Mouse (Mus musculus) myocyte (in vitro differentiated cells): ENCODE data around the gene Mtmr3. TPM values are rescaled to one million over a fixed set of nuclear protein-coding genes. Genes with fewer than 3 reads are reported as not detected.

ENCODE experiments used
- H3K27me3 ChIP-seq: one replicate; pipeline ENCODE4 v1.6.1; 2011; ENCODE audit not compliant: control insufficient read depth, insufficient read depth, insufficient read length
- H3K36me3 ChIP-seq: one replicate; pipeline ENCODE4 v1.6.1; 2011; ENCODE audit not compliant: control insufficient read depth, insufficient read depth
- H3K4me2 ChIP-seq: one replicate; pipeline ENCODE4 v1.6.1; 2011; ENCODE audit warnings: low read depth, control low read depth
- H3K4me3 ChIP-seq: one replicate; pipeline ENCODE4 v1.5.1; 2011; ENCODE audit warnings: mild to moderate bottlenecking, control low read depth, moderate library complexity
- H3K79me2 ChIP-seq: one replicate; pipeline ENCODE4 v1.6.1; 2011; ENCODE audit not compliant: control insufficient read depth, insufficient read depth
- H3ac ChIP-seq: one replicate; pipeline ENCODE4 v1.6.1; 2011; ENCODE audit not compliant: control insufficient read depth, insufficient read length
- CEBPB ChIP-seq: IDR thresholded peaks from 2 replicates; pipeline ENCODE4 v1.6.1; 2011; ENCODE audit warnings: mild to moderate bottlenecking, moderate library complexity; ENCODE audit not compliant: poor library complexity, insufficient read depth, severe bottlenecking
- E2F4 ChIP-seq: IDR thresholded peaks from one replicate; pipeline ENCODE4 v1.6.1; 2011; ENCODE audit warnings: mild to moderate bottlenecking, control low read depth, moderate library complexity; ENCODE audit not compliant: insufficient read depth
- MAX ChIP-seq: IDR thresholded peaks from one replicate; pipeline ENCODE4 v1.6.1; 2011; ENCODE audit warnings: low read depth, mild to moderate bottlenecking, control low read depth
- MYOD1 ChIP-seq, 3 experiments: IDR thresholded peaks; one replicate each; pipeline ENCODE4 v1.6.1; 2011; ENCODE audit warnings: control low read depth in 2 of 3, low read depth in 2 of 3, mild to moderate bottlenecking in 2 of 3, moderate library complexity in 1 of 3; ENCODE audit not compliant: insufficient read length in 2 of 3, control insufficient read depth in 1 of 3
- MYOG ChIP-seq, 3 experiments: IDR thresholded peaks; one replicate each; pipeline ENCODE4 v1.6.1; 2011; ENCODE audit warnings: control low read depth in 2 of 3, low read depth in 2 of 3, mild to moderate bottlenecking in 2 of 3; ENCODE audit not compliant: insufficient read length in 2 of 3, control insufficient read depth in 1 of 3, insufficient read depth in 1 of 3
- POLR2A ChIP-seq: IDR thresholded peaks from one replicate; pipeline ENCODE4 v1.6.1; 2011; ENCODE audit warnings: low read depth, mild to moderate bottlenecking, control low read depth, moderate library complexity; ENCODE audit not compliant: insufficient read length
- POLR2AphosphoS2 ChIP-seq: IDR thresholded peaks from one replicate; pipeline ENCODE4 v1.6.1; 2011; ENCODE audit warnings: low read depth, control low read depth; ENCODE audit not compliant: insufficient read length
- REST ChIP-seq: IDR thresholded peaks from one replicate; pipeline ENCODE4 v1.6.1; 2011; ENCODE audit warnings: mild to moderate bottlenecking, control low read depth, moderate library complexity; ENCODE audit not compliant: insufficient read depth, insufficient read length
- SRF ChIP-seq: IDR thresholded peaks from one replicate; pipeline ENCODE4 v1.6.1; 2011; ENCODE audit warnings: low read depth; ENCODE audit not compliant: control insufficient read depth, insufficient read length
- TCF12 ChIP-seq: IDR thresholded peaks from one replicate; pipeline ENCODE4 v1.6.1; 2011; ENCODE audit warnings: mild to moderate bottlenecking, control low read depth; ENCODE audit not compliant: poor library complexity, insufficient read depth, severe bottlenecking
- TCF3 ChIP-seq: IDR thresholded peaks from one replicate; pipeline ENCODE4 v1.6.1; 2011; ENCODE audit warnings: low read depth, control low read depth; ENCODE audit not compliant: insufficient read length
- USF1 ChIP-seq: IDR thresholded peaks from one replicate; pipeline ENCODE4 v1.6.1; 2011; ENCODE audit warnings: low read depth, mild to moderate bottlenecking, control low read depth, moderate library complexity
- polyA plus RNA-seq: library from polyadenylated mRNA; unstranded; fragments of >200 nt; fragmentation: generic; extraction: Trizol; gene quantifications from one replicate; pipeline ENCODE4 v1.2.1, GENCODE M21; 2012; ENCODE audit warnings: missing spikeins

The Mtmr3 gene
- polyA plus RNA-seq, 1 experiment, result 26.9 TPM

- H3K79me2 ChIP-seq, result no peaks in the 10 kb centered on the region
- peaks cover 2% of the 10 kb centered on the region for H3K27me3 ChIP-seq
- no peaks in the 10 kb centered on the region for H3K36me3 ChIP-seq
- no peak overlapping the region for H3K4me2 ChIP-seq
- TF ChIP-seq MYOG (IDR thresholded peaks at IDR 0.05; ENCODE audit: control insufficient read depth in 1 of 3, insufficient read depth in 1 of 3, insufficient read length in 2 of 3, low read depth in 2 of 3), result no peak
- no peak for TF ChIP-seq TCF3
- no peak for TF ChIP-seq MAX
- no peak for TF ChIP-seq USF1
- TF ChIP-seq POLR2AphosphoS2, result no peak
- TF ChIP-seq E2F4, result no peak
- no peak for TF ChIP-seq MYOD1 (IDR thresholded peaks at IDR 0.05; ENCODE audit: control insufficient read depth in 1 of 3, insufficient read length in 2 of 3, low read depth in 2 of 3)
- TF ChIP-seq POLR2A, result no peak
- TF ChIP-seq CEBPB, result no peak
- TF ChIP-seq SRF, result no peak
- H3K4me3 ChIP-seq, result no peak overlapping the region
- H3ac ChIP-seq, result no peak overlapping the region
Observed at GRCm38 (mm10) chr11:4466191-4466590, 128.5 kb downstream of the Mtmr3 start.

GRCm38 (mm10) chr11:4464616-4465015, 130.0 kb downstream of the Mtmr3 start:
- no peaks in the 10 kb centered on the region for H3K79me2 ChIP-seq
- no peak overlapping the region for H3ac ChIP-seq
- no peak overlapping the region for H3K4me2 ChIP-seq
- peaks cover 11% of the 10 kb centered on the region for H3K27me3 ChIP-seq
- no peak overlapping the region for H3K4me3 ChIP-seq
- no peaks in the 10 kb centered on the region for H3K36me3 ChIP-seq
- TF ChIP-seq CEBPB (no peak), USF1 (no peak), TCF12 (no peak), SRF (no peak), E2F4 (no peak), TCF3 (no peak), MYOG (IDR thresholded peaks at IDR 0.05; ENCODE audit: control insufficient read depth in 1 of 3, insufficient read depth in 1 of 3, insufficient read length in 2 of 3, low read depth in 2 of 3) (no peak), REST (no peak), POLR2AphosphoS2 (no peak)

GRCm38 (mm10) chr11:4464186-4464585, 130.5 kb downstream of the Mtmr3 start:
- no peak overlapping the region for H3K4me3 ChIP-seq
- TF ChIP-seq USF1, result no peak
- no peak for TF ChIP-seq POLR2AphosphoS2
- TF ChIP-seq TCF3, result no peak
- TF ChIP-seq E2F4, result no peak
- TF ChIP-seq SRF, result no peak
- TF ChIP-seq TCF12, result no peak
- no peak for TF ChIP-seq MYOG (IDR thresholded peaks at IDR 0.05; ENCODE audit: control insufficient read depth in 1 of 3, insufficient read depth in 1 of 3, insufficient read length in 2 of 3, low read depth in 2 of 3)
- TF ChIP-seq MAX, result no peak
- no peak for TF ChIP-seq CEBPB
- no peak for TF ChIP-seq REST
- no peak for TF ChIP-seq MYOD1 (IDR thresholded peaks at IDR 0.05; ENCODE audit: control insufficient read depth in 1 of 3, insufficient read length in 2 of 3, low read depth in 2 of 3)
- TF ChIP-seq POLR2A, result no peak
- no peak overlapping the region for H3ac ChIP-seq
- peaks cover 15% of the 10 kb centered on the region for H3K27me3 ChIP-seq
- no peak overlapping the region for H3K4me2 ChIP-seq
- no peaks in the 10 kb centered on the region for H3K79me2 ChIP-seq
- no peaks in the 10 kb centered on the region for H3K36me3 ChIP-seq

GRCm38 (mm10) chr11:4462868-4463267, 131.8 kb downstream of the Mtmr3 start:
- TF ChIP-seq USF1 (no peak), POLR2AphosphoS2 (no peak), REST (no peak), CEBPB (no peak), TCF12 (no peak), POLR2A (no peak), TCF3 (no peak), SRF (no peak), MYOG (IDR thresholded peaks at IDR 0.05; ENCODE audit: control insufficient read depth in 1 of 3, insufficient read depth in 1 of 3, insufficient read length in 2 of 3, low read depth in 2 of 3) (no peak), E2F4 (no peak), MAX (no peak), MYOD1 (IDR thresholded peaks at IDR 0.05; ENCODE audit: control insufficient read depth in 1 of 3, insufficient read length in 2 of 3, low read depth in 2 of 3) (no peak)
- Histone ChIP-seq H3K4me2 (no peak overlapping the region), H3K79me2 (no peaks in the 10 kb centered on the region), H3K4me3 (no peak overlapping the region), H3K27me3 (peaks cover 27% of the 10 kb centered on the region), H3ac (no peak overlapping the region), H3K36me3 (no peaks in the 10 kb centered on the region)

GRCm38 (mm10) chr11:4461154-4461553, 133.5 kb downstream of the Mtmr3 start:
- Histone ChIP-seq H3K36me3 (no peaks in the 10 kb centered on the region), H3K79me2 (no peaks in the 10 kb centered on the region), H3ac (no peak overlapping the region), H3K27me3 (peaks cover 36% of the 10 kb centered on the region), H3K4me2 (no peak overlapping the region), H3K4me3 (no peak overlapping the region)
- TF ChIP-seq REST (peak; percentile 98), SRF (no peak), MYOD1 (IDR thresholded peaks at IDR 0.05; ENCODE audit: control insufficient read depth in 1 of 3, insufficient read length in 2 of 3, low read depth in 2 of 3) (no peak)
